Mouse (Mus musculus) embryo, embryonic 11.5 days (tissue): ENCODE results near the gene Thada.

Experiments
- DNase-seq: peaks from one replicate; pipeline ENCODE4 v3.0.0-alpha.2; 2012; ENCODE audit warnings: low read depth, low spot score

The Thada gene

GRCm38 (mm10) chr17:84148499-84149484 lies 317.2 kb downstream of the Thada start:
- no peak for DNase-seq

GRCm38 (mm10) chr17:84147183-84148108 lies 318.6 kb downstream of the Thada start:
- no peak for DNase-seq

- DNase-seq, result no peak
Measured at GRCm38 (mm10) chr17:84146458-84147182, 319.4 kb downstream of the Thada start.

GRCm38 (mm10) chr17:84145826-84146287 lies 320.1 kb downstream of the Thada start:
- no peak for DNase-seq

- no peak for DNase-seq
Measured at GRCm38 (mm10) chr17:84144762-84145599, 321.0 kb downstream of the Thada start.

GRCm38 (mm10) chr17:84144130-84144529 lies 321.9 kb downstream of the Thada start:
- DNase-seq, result no peak

- DNase-seq, result no peak
Measured at GRCm38 (mm10) chr17:84143219-84143844, 322.7 kb downstream of the Thada start.

GRCm38 (mm10) chr17:84141691-84142090 lies 324.3 kb downstream of the Thada start:
- no peak for DNase-seq

- DNase-seq, result no peak
Measured at GRCm38 (mm10) chr17:84140822-84141507, 325.0 kb downstream of the Thada start.
